Mouse (Mus musculus) skeletal muscle tissue, postnatal 0 days (tissue): ENCODE results near the gene Psmd1. TPM values are rescaled to one million over a fixed set of nuclear protein-coding genes. Genes with fewer than 3 reads are reported as not detected.

Experiments
- polyA plus RNA-seq: library from polyadenylated mRNA; unstranded; fragments of >200 nt; fragmentation: Nextera tagmentation; extraction: Ambion mirVana; gene quantifications from 2 replicates; pipeline ENCODE4 v1.2.1, GENCODE M21; 2015

Gene Psmd1
- polyA plus RNA-seq, result 116 and 118 TPM in 2 replicates

DNA sequence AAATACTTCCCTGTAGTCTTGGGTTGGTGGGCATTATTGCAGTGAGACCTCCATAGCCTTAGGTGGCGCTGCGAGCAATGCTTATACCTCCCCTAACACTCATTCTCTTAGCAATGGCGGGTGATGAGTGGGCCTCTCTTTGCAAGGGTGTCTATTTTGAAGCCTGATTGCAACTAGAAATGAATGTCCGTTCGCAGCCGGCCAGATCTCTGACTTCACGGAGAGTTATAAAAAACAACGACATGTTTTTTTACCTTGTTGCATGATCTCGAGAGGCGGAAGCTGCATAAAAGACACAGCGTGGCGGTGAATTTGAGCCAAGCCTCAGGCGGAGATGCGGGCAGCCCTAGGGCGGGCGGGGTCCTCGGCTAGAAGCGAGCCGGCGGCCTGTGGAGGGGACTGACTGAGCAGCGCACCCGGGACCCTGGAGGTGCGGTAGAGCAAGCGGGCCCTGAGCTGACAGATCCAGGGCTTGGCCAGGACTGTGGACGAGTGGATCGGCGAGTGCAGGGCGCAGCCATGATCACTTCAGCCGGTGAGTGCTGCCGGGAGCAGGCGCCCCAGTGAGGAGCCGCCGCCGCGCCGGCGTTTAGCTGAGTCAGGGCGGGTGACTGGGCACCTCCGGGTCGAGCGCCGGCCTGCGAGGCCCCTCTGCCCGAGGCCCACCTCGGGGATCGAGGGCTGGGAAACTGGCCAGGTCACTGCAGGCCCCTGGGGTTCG, at the start of gene Psmd1:
Gene Psmd1 (plus strand): TSS at position 117 of the 721 bp plus-strand sequence.

DNA sequence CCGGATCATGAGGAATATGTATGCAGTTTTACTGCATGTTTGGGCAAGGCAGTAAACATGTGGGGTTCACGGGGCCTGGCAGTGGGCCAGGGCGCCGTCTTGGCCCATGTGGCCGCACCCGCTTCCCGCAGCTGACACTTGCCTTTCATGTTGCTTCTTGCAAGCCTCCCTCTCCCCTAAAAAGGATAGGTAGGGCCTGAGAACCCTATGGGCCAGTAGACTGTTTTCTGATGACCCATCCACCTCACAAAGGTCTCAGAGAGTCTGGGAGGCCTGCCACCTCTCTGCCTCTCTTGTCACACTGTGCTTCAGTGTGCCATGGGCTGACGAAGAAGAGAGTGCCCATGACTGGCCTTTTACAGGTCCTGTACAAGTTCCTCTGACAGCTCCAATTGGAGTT, 47.7 kb upstream of the Psmd1 start, which contains the start of gene Spata3:
Gene Spata3 (plus strand): TSS at position 301 of the 400 bp plus-strand sequence.

GRCm38 (mm10) chr1:86045848-86046805, 18.1 kb upstream of the Psmd1 start, which contains the start of gene 2810459M11Rik:
Gene 2810459M11Rik (plus strand): TSS chr1:86045863.

DNA sequence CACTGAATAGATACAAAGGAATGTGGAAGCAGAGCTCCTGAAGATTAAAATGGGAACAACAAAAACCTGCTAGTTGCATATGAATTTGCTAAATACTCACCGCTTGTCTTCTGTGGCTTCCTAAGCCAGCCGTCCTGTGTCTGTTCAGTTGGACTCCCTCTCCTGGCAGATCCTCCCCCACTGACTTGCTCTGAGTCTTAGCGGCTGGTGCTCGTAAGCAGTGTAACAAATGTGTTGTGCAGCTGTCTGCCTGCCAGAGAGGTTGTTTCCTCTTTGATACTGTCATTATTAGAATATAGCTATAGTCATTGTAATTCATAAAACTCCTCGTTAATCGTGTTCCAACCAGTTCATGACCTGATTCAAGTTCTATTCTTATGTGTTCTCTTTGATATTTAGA, 47.6 kb downstream of the Psmd1 start, which contains the start of gene Htr2b:
Gene Htr2b (minus strand): TSS at position 192 of the 400 bp plus-strand sequence.

GRCm38 (mm10) chr1:86133337-86133736, 69.2 kb downstream of the Psmd1 start, which contains the start of gene Gm21972:
Gene Gm21972 (plus strand): TSS chr1:86133637.

GRCm38 (mm10) chr1:86154133-86154823, 90.1 kb downstream of the Psmd1 start, which contains the start of gene Armc9:
Gene Armc9 (plus strand): TSS chr1:86154780.

Other genes with a start within 250 kb of the Psmd1 start
- 80.7 and 95.8 TPM in 2 replicates for gene Itm2c, start 170.1 kb upstream of the Psmd1 start, polyA plus RNA-seq
- 1.1 and 1.4 TPM in 2 replicates for gene 4933407L21Rik, start 135.9 kb upstream of the Psmd1 start, polyA plus RNA-seq
- 0.05 TPM in 1 of 2 replicates, not detected in the other for gene Gpr55, start 103.4 kb upstream of the Psmd1 start, polyA plus RNA-seq
- gene Spata3, start 47.6 kb upstream of the Psmd1 start, polyA plus RNA-seq, result not detected in 2 replicates
- gene 2810459M11Rik, start 18.5 kb upstream of the Psmd1 start, polyA plus RNA-seq, result 0.12 TPM in 1 of 2 replicates, not detected in the other
- 1.7 and 2.5 TPM in 2 replicates for gene Htr2b, start 47.6 kb downstream of the Psmd1 start, polyA plus RNA-seq
- gene Gm21972, start 69.2 kb downstream of the Psmd1 start, polyA plus RNA-seq, result 0.19 TPM in 1 of 2 replicates, not detected in the other
- 5.2 and 6.5 TPM in 2 replicates for gene Armc9, start 90.4 kb downstream of the Psmd1 start, polyA plus RNA-seq
- 0.19 and 0.45 TPM in 2 replicates for gene B3gnt7, start 238.4 kb downstream of the Psmd1 start, polyA plus RNA-seq